Mouse (Mus musculus): Measurements from ENCODE around the gene Olfr183.
"Not testable (repeated sequence)": the region's sequence is repeated elsewhere in the genome, so short reads cannot be mapped to it uniquely, and the experiment has no call there.

Gene Olfr183

GRCm38 (mm10) chr16:58995057-58995456 is at the start of gene Olfr183:
TSS of gene Olfr183 (plus strand) at chr16:58995357.
- DNase-seq, result no peak

GRCm38 (mm10) chr16:59007146-59007545 is 12.0 kb downstream of the Olfr183 start:
- no peak for DNase-seq

- DNase-seq, result no peak
Measured at GRCm38 (mm10) chr16:59013357-59014018, 18.3 kb downstream of the Olfr183 start.

GRCm38 (mm10) chr16:59030191-59030590 is 35.0 kb downstream of the Olfr183 start, which contains the start of gene Olfr186:
TSS of gene Olfr186 (minus strand) at chr16:59030291.
- no peak for DNase-seq

GRCm38 (mm10) chr16:59039710-59040109 is 44.6 kb downstream of the Olfr183 start, which contains the start of gene Olfr187:
TSS of gene Olfr187 (minus strand) at chr16:59039767.
- no peak for DNase-seq

- no peak for DNase-seq
Measured at GRCm38 (mm10) chr16:59045835-59046234, 50.7 kb downstream of the Olfr183 start.

DNA sequence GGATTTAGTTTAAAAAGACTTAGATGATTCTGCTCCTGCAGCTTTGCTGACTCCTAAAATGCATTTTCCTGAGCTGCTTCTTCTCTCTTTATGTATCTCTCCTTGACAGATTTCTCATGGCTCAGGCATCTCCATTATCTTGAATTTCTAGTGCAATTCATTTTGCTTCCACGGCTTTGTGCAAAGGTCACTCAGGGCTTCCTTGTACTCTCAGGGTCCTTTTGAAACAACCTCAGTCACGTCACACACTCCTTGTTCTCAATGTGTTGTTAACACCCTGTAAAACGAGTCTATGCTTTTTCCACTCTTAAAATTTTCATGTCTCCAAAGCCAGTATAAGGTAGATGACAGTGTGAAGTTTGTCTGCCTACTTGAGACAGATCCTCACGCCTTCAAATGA is 52.4 kb downstream of the Olfr183 start:
- DNase-seq, result no peak

- no peak for DNase-seq
Measured at GRCm38 (mm10) chr16:59048860-59049259, 53.7 kb downstream of the Olfr183 start.

GRCm38 (mm10) chr16:59049286-59049685 is 54.1 kb downstream of the Olfr183 start:
- not testable (repeated sequence) for DNase-seq

All from lung, postnatal 10 days (tissue).